Mouse (Mus musculus) pancreas, adult 10 weeks (tissue): Measurements from ENCODE around the gene Ncor1. TPM values are rescaled to one million over a fixed set of nuclear protein-coding genes. Genes with fewer than 3 reads are reported as not detected.

ENCODE experiments used
- polyA plus RNA-seq: library from polyadenylated mRNA; stranded (reverse); fragments of 350-450 nt; fragmentation: Illumina TruSeq; extraction: RNeasy Lipid Tissue Mini Kit (QIAGEN cat#74804); gene quantifications from one replicate; pipeline ENCODE4 v1.2.3, GENCODE M21; 2015; ENCODE audit warnings: low read depth, low replicate concordance; ENCODE audit not compliant: insufficient read depth

Ncor1 gene
- 30.6 TPM for polyA plus RNA-seq

DNA sequence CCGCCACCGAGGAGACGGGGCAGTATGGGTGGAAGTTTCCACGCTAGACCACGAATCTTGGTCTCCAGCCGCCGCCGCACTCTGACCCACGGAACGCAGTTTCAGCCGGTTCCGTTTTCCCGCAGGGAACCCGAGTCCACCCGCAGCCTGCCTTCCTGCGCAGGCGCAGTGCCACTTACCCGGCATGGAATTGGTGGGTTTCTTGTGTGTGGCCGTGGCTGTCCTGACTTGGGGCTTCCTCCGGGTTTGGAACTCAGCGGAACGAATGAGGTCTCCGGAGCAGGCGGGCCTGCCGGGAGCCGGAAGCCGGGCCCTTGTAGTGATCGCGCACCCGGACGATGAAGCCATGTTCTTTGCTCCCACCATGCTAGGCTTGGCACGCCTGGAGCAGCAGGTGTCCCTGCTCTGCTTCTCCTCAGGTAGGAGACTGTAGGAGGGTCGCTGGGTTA is at the start of gene Ncor1, which contains the start of gene Pigl:
Ncor1 (minus strand) TSS at position 266 of the 449 bp plus-strand sequence.
Pigl (plus strand) TSS at position 185 of the 449 bp plus-strand sequence.

DNA sequence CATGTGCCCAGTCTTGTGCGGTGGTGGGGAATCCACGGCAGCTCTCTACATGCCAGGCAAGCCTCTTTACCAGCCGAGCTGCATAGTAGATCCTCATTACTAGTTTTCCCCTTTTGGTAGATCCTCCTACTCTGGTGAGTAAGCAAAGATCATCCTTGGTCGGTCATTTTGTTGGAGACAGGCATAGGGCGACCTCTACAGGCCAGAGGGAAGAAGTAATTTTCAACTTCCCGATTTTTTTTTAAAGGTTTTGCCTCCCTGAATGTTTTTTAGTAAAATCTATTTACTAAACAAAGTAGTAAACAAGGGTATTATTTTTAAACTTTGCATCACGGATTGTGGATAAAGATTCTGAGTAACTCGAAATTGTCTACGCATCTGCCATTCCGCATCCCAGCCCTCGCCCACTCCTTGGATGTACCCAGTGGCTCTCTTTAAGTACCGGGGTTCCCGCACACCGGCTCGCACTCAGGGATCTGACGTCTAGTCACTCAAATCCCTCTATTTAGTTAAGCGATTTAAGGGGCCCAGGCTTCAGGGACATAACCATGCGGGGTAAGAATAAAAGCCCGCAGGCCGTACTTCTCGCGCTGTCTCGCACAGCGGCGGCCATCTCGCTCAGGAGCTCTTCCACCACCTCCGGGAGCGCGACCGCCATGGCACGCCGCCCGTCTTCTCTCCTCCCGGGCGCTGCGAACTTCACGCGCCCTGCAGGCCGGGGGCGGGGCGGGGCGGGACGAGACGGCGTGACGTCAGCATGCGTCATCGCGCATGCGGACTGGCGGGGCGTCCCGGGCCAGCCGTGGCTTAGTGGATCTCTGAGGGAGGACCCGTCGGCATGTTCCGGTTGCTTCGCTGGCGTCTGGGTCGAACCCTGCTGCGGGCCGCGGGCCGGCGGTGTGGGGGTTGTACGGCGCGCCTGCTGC is 177.4 kb downstream of the Ncor1 start, which contains the start of the genes Zswim7 and Ttc19:
Zswim7 (minus strand) TSS at position 701 of the 926 bp plus-strand sequence.
Ttc19 (plus strand) TSS at position 799 of the 926 bp plus-strand sequence.

Other genes starting within 250 kb of the Ncor1 start
- 1.0 TPM for gene Adora2b, start 209.6 kb downstream of the Ncor1 start, polyA plus RNA-seq
- 5.2 TPM for gene Zswim7, start 177.2 kb downstream of the Ncor1 start, polyA plus RNA-seq
- gene Ttc19, start 177.1 kb downstream of the Ncor1 start, polyA plus RNA-seq, result 6.2 TPM
- 2.0 TPM for gene Pigl, start 81 bp downstream of the Ncor1 start, polyA plus RNA-seq
- 15.5 TPM for gene Cenpv, start 80.7 kb upstream of the Ncor1 start, polyA plus RNA-seq
- gene Ubb, start 92.6 kb upstream of the Ncor1 start, polyA plus RNA-seq, result 305 TPM
- gene Trpv2, start 115.9 kb upstream of the Ncor1 start, polyA plus RNA-seq, result 1.1 TPM
- 2.2 TPM for gene Lrrc75a, start 190.0 kb upstream of the Ncor1 start, polyA plus RNA-seq
- gene Mmgt2, start 190.1 kb upstream of the Ncor1 start, polyA plus RNA-seq, result 4.5 TPM